ENCODE assay signal across 24 mouse cellular contexts in the genomic region with DNA sequence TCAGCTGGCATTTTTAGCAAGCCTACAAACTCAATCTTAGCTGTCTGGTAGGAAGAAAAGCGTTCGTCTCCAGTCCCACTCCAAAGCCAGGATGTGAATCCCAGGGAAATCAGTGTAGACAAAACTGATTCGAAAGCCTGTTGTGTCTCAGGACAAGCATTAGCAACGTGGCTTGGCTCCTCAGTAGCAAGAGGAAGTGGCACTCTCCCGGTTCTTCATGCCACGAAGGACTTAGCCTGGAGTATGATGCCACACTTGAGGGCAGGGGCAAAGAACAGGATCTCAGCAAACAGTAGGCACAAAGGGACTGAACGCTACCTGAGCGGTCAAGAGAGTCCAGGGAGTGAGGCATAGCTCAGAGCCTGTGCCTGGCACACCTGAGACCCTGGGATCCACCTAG. TPM values are rescaled to one million over a fixed set of nuclear protein-coding genes. Genes with fewer than 3 reads are reported as not detected.
DNase-seq lines count a peak whose midpoint lies in the region; ATAC-seq and TF ChIP-seq lines count a peak whose summit lies in the region.
"Had no signal": no experiment of that assay in that cellular context is flagged by ENCODE, and none has a peak within 500 bp of the region (broad histone marks: within the 10 kb centered on the region; RNA-seq: fewer than 3 reads in every experiment).

No protein-coding gene starts in this region.

- TF ChIP-seq RAD21 in CH12.LX (IDR thresholded peaks at IDR 0.05; ENCODE audit: low read depth, low read length): no peak

- in situ Hi-C loops in CH12.LX (cut with MboI; ENCODE audit: low pct_ligation_motif_present, low pct_unique_long_range_greater_than_20kb, low sequenced_read_pairs): loop anchor here (10.0 to 25.0 kb wide), 2 partner anchors 202 to 625 kb away; no protein-coding TSS in a partner anchor

- H3K9ac ChIP-seq in intestine, embryonic 16.5 days (ENCODE audit: low read depth, low read length): no peak overlapping the region
- no peak overlapping the region for H3K9ac ChIP-seq in intestine, embryonic 15.5 days
- no peak overlapping the region for H3K9ac ChIP-seq in CH12.LX (ENCODE audit: insufficient read depth, low read depth)
- no peak overlapping the region for H3K9ac ChIP-seq in intestine, postnatal 0 days (ENCODE audit: low read depth, low read length)
- H3K9ac ChIP-seq: heart, embryonic 13.5 days; hindbrain, embryonic 14.5 days; kidney, embryonic 15.5 days; liver, embryonic 15.5 days; lung, embryonic 15.5 days; midbrain, embryonic 13.5 days had no signal

- H3K4me2 ChIP-seq in intestine, embryonic 16.5 days (ENCODE audit: low read depth, low read length): no peak overlapping the region
- H3K4me2 ChIP-seq in intestine, embryonic 15.5 days (replicated peaks): no peak overlapping the region
- H3K4me2 ChIP-seq in CH12.LX (ENCODE audit: insufficient read depth, low read depth, poor library complexity, severe bottlenecking): peak overlapping the region; percentile 39; the same call in 1 of the 2 replicates
- 0 out of 2 replicates have a peak overlapping the region, but pooled peaks have one; percentile 21 for H3K4me2 ChIP-seq in intestine, postnatal 0 days (replicated peaks; ENCODE audit: low read depth)
- H3K4me2 ChIP-seq: heart, embryonic 13.5 days; hindbrain, embryonic 14.5 days; kidney, embryonic 15.5 days; lung, embryonic 15.5 days; midbrain, embryonic 13.5 days had no signal

- H3K27me3 ChIP-seq in intestine, embryonic 16.5 days (replicated peaks; ENCODE audit: control insufficient read depth, insufficient read depth, low read length): no peaks in the 10 kb centered on the region
- no peaks in the 10 kb centered on the region for H3K27me3 ChIP-seq in intestine, embryonic 15.5 days (replicated peaks)
- no peaks in the 10 kb centered on the region for H3K27me3 ChIP-seq in CH12.LX (replicated peaks)
- H3K27me3 ChIP-seq in intestine, postnatal 0 days (replicated peaks; ENCODE audit: control insufficient read depth, insufficient read depth, low read length): no peaks in the 10 kb centered on the region
- H3K27me3 ChIP-seq: lung, embryonic 15.5 days had no signal

- H3K4me1 ChIP-seq in intestine, embryonic 16.5 days (ENCODE audit: control insufficient read depth, insufficient read depth, low read length): peaks cover 15% of the 10 kb centered on the region
- peaks cover 11% of the 10 kb centered on the region for H3K4me1 ChIP-seq in intestine, embryonic 15.5 days (replicated peaks)
- H3K4me1 ChIP-seq in CH12.LX (ENCODE audit: control insufficient read depth in 1 of 2, insufficient read depth in 2 of 2): peaks cover 24 to 26% of the 10 kb centered on the region in 2 experiments
- peaks cover 9% of the 10 kb centered on the region; the same call in 1 of the 2 replicates for H3K4me1 ChIP-seq in intestine, postnatal 0 days (replicated peaks; ENCODE audit: control insufficient read depth, insufficient read depth, low read length)

- no peak overlapping the region for H3K4me3 ChIP-seq in intestine, embryonic 16.5 days (ENCODE audit: low read length)
- H3K4me3 ChIP-seq in intestine, embryonic 15.5 days (replicated peaks): no peak overlapping the region
- H3K4me3 ChIP-seq in CH12.LX (replicated peaks in 1 of 3; ENCODE audit: low read depth in 2 of 3, low read length in 2 of 3, poor library complexity in 1 of 3): no peak overlapping the region
- no peak overlapping the region for H3K4me3 ChIP-seq in intestine, postnatal 0 days (ENCODE audit: low read depth, low read length)
- H3K4me3 ChIP-seq: heart, embryonic 13.5 days; kidney, embryonic 15.5 days; liver, embryonic 15.5 days; lung, embryonic 15.5 days; midbrain, embryonic 13.5 days had no signal

- 0 out of 2 replicates have a peak overlapping the region, but pooled peaks have one; percentile 9 for H3K27ac ChIP-seq in intestine, embryonic 16.5 days (ENCODE audit: low read length)
- H3K27ac ChIP-seq in intestine, embryonic 15.5 days: no peak overlapping the region
- no peak overlapping the region for H3K27ac ChIP-seq in CH12.LX (ENCODE audit: insufficient read depth, low read depth)
- H3K27ac ChIP-seq in intestine, postnatal 0 days (ENCODE audit: low read depth, low read length): peak overlapping the region; percentile 71
- H3K27ac ChIP-seq: heart, embryonic 13.5 days; hindbrain, embryonic 14.5 days; kidney, embryonic 15.5 days; lung, embryonic 15.5 days; midbrain, embryonic 13.5 days had no signal

- DNase-seq in 416B (ENCODE audit: low read depth) (peak; percentile 40), CH12.LX (ENCODE audit: extremely low read depth) (no peak)
- DNase-seq in cerebellum, postnatal 4 days (ENCODE audit: low spot score in 2 of 2): no peak
- no peak for DNase-seq in layer of hippocampus, postnatal 14 days (ENCODE audit: low spot score in 2 of 2)
- DNase-seq in thymus, postnatal 25 days: no peak
- DNase-seq: adrenal gland, adult 8-10 months; cerebellum, adult 2 months; cerebellum, postnatal 25 days; embryo, embryonic 11 days; heart, postnatal 10 days; kidney, postnatal 25 days had no signal

- TF ChIP-seq CTCF in CH12.LX (conservative IDR thresholded peaks at IDR 0.05 in 1 of 2, IDR thresholded peaks at IDR 0.05 in 1 of 2; ENCODE audit: low read depth in 2 of 2, low read length in 2 of 2): no peak
- no peak for TF ChIP-seq CTCF in intestine, postnatal 0 days (IDR thresholded peaks at IDR 0.05; ENCODE audit: low read depth)

- H3K79me2 ChIP-seq in CH12.LX (replicated peaks; ENCODE audit: control insufficient read depth, extremely low read depth, insufficient read depth, poor library complexity, severe bottlenecking): no peaks in the 10 kb centered on the region

- TF ChIP-seq EP300 in CH12.LX (IDR thresholded peaks at IDR 0.05; ENCODE audit: low read length): 0 out of 2 replicates have a peak, but pooled peaks have one; percentile 18

- dilution Hi-C loops in CH12.LX (cut with MboI; ENCODE audit: extremely low pct_ligation_motif_present, extremely low pct_unique_long_range_greater_than_20kb, low sequenced_read_pairs): no loop called here

- no peak for TF ChIP-seq POLR2A in CH12.LX (IDR thresholded peaks at IDR 0.05; ENCODE audit: low read depth, low read length)

- no peak for ATAC-seq in intestine, embryonic 16.5 days
- ATAC-seq in intestine, embryonic 15.5 days: no peak
- ATAC-seq in intestine, postnatal 0 days: no peak
- ATAC-seq: forebrain, embryonic 14.5 days; midbrain, embryonic 13.5 days had no signal

- no peaks in the 10 kb centered on the region for H3K36me3 ChIP-seq in intestine, embryonic 16.5 days (ENCODE audit: control insufficient read depth, insufficient read depth, low read length)
- no peaks in the 10 kb centered on the region for H3K36me3 ChIP-seq in intestine, embryonic 15.5 days
- no peaks in the 10 kb centered on the region for H3K36me3 ChIP-seq in CH12.LX (replicated peaks in 1 of 2; ENCODE audit: control insufficient read depth in 1 of 2, insufficient read depth in 1 of 2, low read length in 1 of 2)
- no peaks in the 10 kb centered on the region; the same call in 1 of the 2 replicates for H3K36me3 ChIP-seq in intestine, postnatal 0 days (ENCODE audit: control insufficient read depth, insufficient read depth)
- H3K36me3 ChIP-seq: G1E; heart, embryonic 13.5 days; kidney, embryonic 15.5 days; liver, embryonic 15.5 days; lung, embryonic 15.5 days; midbrain, embryonic 13.5 days had no signal

- no peaks in the 10 kb centered on the region for H3K9me3 ChIP-seq in intestine, embryonic 16.5 days (ENCODE audit: control insufficient read depth, low read length)
- H3K9me3 ChIP-seq in intestine, embryonic 15.5 days: no peaks in the 10 kb centered on the region
- no peaks in the 10 kb centered on the region for H3K9me3 ChIP-seq in CH12.LX (replicated peaks; ENCODE audit: low read length)
- H3K9me3 ChIP-seq in intestine, postnatal 0 days (ENCODE audit: control insufficient read depth): no peaks in the 10 kb centered on the region
- H3K9me3 ChIP-seq: G1E; heart, embryonic 13.5 days; kidney, embryonic 15.5 days; liver, embryonic 15.5 days; lung, embryonic 15.5 days; megakaryocyte, embryonic 14.5 days; midbrain, embryonic 13.5 days had no signal

- 84% methylated on average over 8 of the region's 8 CpGs for WGBS in intestine, embryonic 16.5 days
- 87% methylated on average over 8 of the region's 8 CpGs for WGBS in intestine, embryonic 15.5 days
- 78% methylated on average over 8 of the region's 8 CpGs for WGBS in intestine, postnatal 0 days

TF ChIP-seq in CH12.LX, 34 proteins besides CTCF, POLR2A, EP300 and RAD21:
- TF ChIP-seq HCFC1 (IDR thresholded peaks at IDR 0.05; ENCODE audit: low read depth, low read length) (no peak), IRF4 (IDR thresholded peaks at IDR 0.05; ENCODE audit: low read depth, low read length) (0 out of 2 replicates have a peak, but pooled peaks have one; percentile 8), GABPA (IDR thresholded peaks at IDR 0.05; ENCODE audit: insufficient replicate concordance, low read depth, low read length) (no peak), MXI1 (IDR thresholded peaks at IDR 0.05; ENCODE audit: low read depth, low read length) (no peak), SIN3A (IDR thresholded peaks at IDR 0.05; ENCODE audit: low read length) (no peak), ZNF384 (IDR thresholded peaks at IDR 0.05; ENCODE audit: low read depth, low read length) (no peak), SMC3 (IDR thresholded peaks at IDR 0.05; ENCODE audit: low read depth, low read length) (0 out of 2 replicates have a peak, but pooled peaks have one; percentile 6), JUND (conservative IDR thresholded peaks at IDR 0.05; ENCODE audit: low read depth, low read length) (no peak), ZKSCAN1 (IDR thresholded peaks at IDR 0.05; ENCODE audit: borderline replicate concordance, low read depth, low read length) (no peak)

RNA-seq across cellular contexts. Expression of a gene that starts 53.4 kb away (rescaled TPM):
- 244 TPM in 2 replicates for polyA plus RNA-seq in intestine, embryonic 16.5 days (2015; fragmentation: Nextera tagmentation; extraction: Ambion mirVana)
- 171 and 172 TPM in 2 replicates for polyA plus RNA-seq in intestine, embryonic 15.5 days (2015; fragmentation: Nextera tagmentation; extraction: Ambion mirVana)
- total RNA-seq in CH12.LX (2012; rRNA removed) (0.38 TPM in 1 of 2 replicates, not detected in the other), CH12.LX (2014; rRNA removed) (0.24 TPM in 1 of 2 replicates, not detected in the other)
- 1.2 and 1.7 TPM in 2 replicates for polyA plus RNA-seq in CH12.LX (2012; ENCODE audit: insufficient read length, low read depth)
- 222 and 243 TPM in 2 replicates for polyA plus RNA-seq in intestine, postnatal 0 days (2015; fragmentation: Nextera tagmentation; extraction: Ambion mirVana)
- 1 to 10 TPM; 1.4 to 3.0 TPM for total RNA-seq in layer of hippocampus, postnatal 14 days (2021)
- total RNA-seq: hematopoietic stem cell, adult 5-6 weeks had no signal
- polyA plus RNA-seq: G1E had no signal

Comparison
In these comparisons a context has a peak if more than half of its experiments do, and no peak if none do; other contexts are left out.
1. H3K27ac ChIP-seq: peak in intestine, embryonic 16.5 days (single experiment) and intestine, postnatal 0 days (single experiment); none in intestine, embryonic 15.5 days (single experiment) and CH12.LX (single experiment).
2. H3K4me2 ChIP-seq: peak in CH12.LX (single experiment) and intestine, postnatal 0 days (single experiment); none in intestine, embryonic 16.5 days (single experiment) and intestine, embryonic 15.5 days (single experiment).
3. RNA of a gene that starts 53.4 kb away (polyA plus RNA-seq): 244 TPM in intestine, embryonic 16.5 days, 222 to 243 TPM in intestine, postnatal 0 days and 171 to 172 TPM in intestine, embryonic 15.5 days; 1.2 to 1.7 TPM in CH12.LX; every median in the first group is over 10 times any median in the second.